Mouse (Mus musculus): ENCODE measurements around the gene Scp2d1. TPM values are rescaled to one million over a fixed set of nuclear protein-coding genes. Genes with fewer than 3 reads are reported as not detected.

The Scp2d1 gene
- total and polyA plus RNA-seq, 3 experiments, result not detected

DNA sequence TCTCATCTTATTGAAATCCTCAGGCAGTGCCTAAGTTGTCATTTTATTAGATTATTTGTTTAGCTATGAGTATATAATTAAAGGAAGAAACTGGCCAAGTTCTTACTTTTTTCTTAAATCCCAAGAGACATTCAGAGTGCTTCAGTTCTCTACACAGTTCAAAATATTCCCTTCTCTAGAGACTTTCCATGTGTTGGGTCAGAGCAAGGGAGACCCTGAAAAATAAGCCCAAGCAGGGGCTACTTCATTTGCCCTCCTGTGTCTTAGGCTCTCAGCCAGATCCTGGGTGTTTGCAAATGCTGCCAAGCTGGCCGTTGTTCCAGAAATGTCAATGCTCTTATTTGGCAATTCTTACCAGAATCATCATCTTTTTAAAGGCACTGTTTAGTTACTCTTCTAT, 40.3 kb upstream of the Scp2d1 start:
- Histone ChIP-seq H3K9me3 (replicated peaks; ENCODE audit: insufficient read depth, low read length) (no peaks in the 10 kb centered on the region), H3K27ac (ENCODE audit: control insufficient read depth, low read depth, low read length) (no peak overlapping the region), H3K4me1 (ENCODE audit: control insufficient read depth in 1 of 2, insufficient read depth in 2 of 2, low read length in 2 of 2) (no peaks in the 10 kb centered on the region), H3K4me3 (ENCODE audit: control insufficient read depth in 1 of 2, insufficient read depth in 1 of 2, low read depth in 2 of 2, low read length in 2 of 2) (no peak overlapping the region), H3K9ac (ENCODE audit: control insufficient read depth, low read depth, low read length, poor library complexity, severe bottlenecking) (no peak overlapping the region), H3K27me3 (ENCODE audit: control insufficient read depth in 1 of 2, insufficient read depth in 2 of 2, low read length in 2 of 2) (no peaks in the 10 kb centered on the region), H3K79me2 (ENCODE audit: control insufficient read depth, insufficient read depth, low read length, poor library complexity) (no peaks in the 10 kb centered on the region), H3K36me3 (ENCODE audit: control insufficient read depth in 1 of 2, insufficient read depth in 2 of 2, low read length in 2 of 2) (no peaks in the 10 kb centered on the region)
- no peak for DNase-seq (ENCODE audit: low read depth, low spot score)
- TF ChIP-seq POLR2AphosphoS5 (IDR thresholded peaks at IDR 0.05; ENCODE audit: borderline replicate concordance, low read depth, low read length), result no peak
- no peak for TF ChIP-seq TBP (IDR thresholded peaks at IDR 0.05; ENCODE audit: low read depth, low read length)
- TF ChIP-seq MAX (IDR thresholded peaks at IDR 0.05; ENCODE audit: low read length), result no peak
- no peak for TF ChIP-seq NRF1 (IDR thresholded peaks at IDR 0.05; ENCODE audit: insufficient read depth, low read depth, low read length, poor library complexity, severe bottlenecking)
- no peak for TF ChIP-seq CHD1 (IDR thresholded peaks at IDR 0.05; ENCODE audit: low read depth, low read length)
- no peak for TF ChIP-seq MYB (IDR thresholded peaks at IDR 0.05; ENCODE audit: low read depth, low read length)
- no peak for TF ChIP-seq POLR2AphosphoS2 (IDR thresholded peaks at IDR 0.05; ENCODE audit: low read length)
- no peak for TF ChIP-seq ETS1 (IDR thresholded peaks at IDR 0.05; ENCODE audit: low read depth, low read length)
- TF ChIP-seq RCOR1 (IDR thresholded peaks at IDR 0.05; ENCODE audit: low read depth, low read length), result no peak
- no peak for TF ChIP-seq ZC3H11A (IDR thresholded peaks at IDR 0.05; ENCODE audit: low read depth, low read length)
- TF ChIP-seq ELF1 (IDR thresholded peaks at IDR 0.05; ENCODE audit: low read depth, low read length), result no peak
- TF ChIP-seq GABPA (IDR thresholded peaks at IDR 0.05; ENCODE audit: low read depth, low read length), result no peak
- no peak for TF ChIP-seq CTCF (IDR thresholded peaks at IDR 0.05 in 2 of 3, conservative IDR thresholded peaks at IDR 0.05 in 1 of 3; ENCODE audit: control insufficient read depth in 1 of 3, insufficient read depth in 1 of 3, low read depth in 2 of 3, low read length in 3 of 3, poor library complexity in 1 of 3, severe bottlenecking in 1 of 3)
- TF ChIP-seq MXI1 (IDR thresholded peaks at IDR 0.05; ENCODE audit: low read depth, low read length), result no peak
- no peak for TF ChIP-seq E2F4 (IDR thresholded peaks at IDR 0.05; ENCODE audit: borderline replicate concordance, low read depth, low read length)
- no peak for TF ChIP-seq SMC3 (IDR thresholded peaks at IDR 0.05; ENCODE audit: low read depth, low read length)
- no peak for TF ChIP-seq UBTF (IDR thresholded peaks at IDR 0.05; ENCODE audit: borderline replicate concordance, insufficient read depth, low read depth, low read length)
- no peak for TF ChIP-seq MAFK (IDR thresholded peaks at IDR 0.05; ENCODE audit: borderline replicate concordance, low read depth, low read length)
- TF ChIP-seq TCF12 (IDR thresholded peaks at IDR 0.05; ENCODE audit: low read depth, low read length), result no peak

DNA sequence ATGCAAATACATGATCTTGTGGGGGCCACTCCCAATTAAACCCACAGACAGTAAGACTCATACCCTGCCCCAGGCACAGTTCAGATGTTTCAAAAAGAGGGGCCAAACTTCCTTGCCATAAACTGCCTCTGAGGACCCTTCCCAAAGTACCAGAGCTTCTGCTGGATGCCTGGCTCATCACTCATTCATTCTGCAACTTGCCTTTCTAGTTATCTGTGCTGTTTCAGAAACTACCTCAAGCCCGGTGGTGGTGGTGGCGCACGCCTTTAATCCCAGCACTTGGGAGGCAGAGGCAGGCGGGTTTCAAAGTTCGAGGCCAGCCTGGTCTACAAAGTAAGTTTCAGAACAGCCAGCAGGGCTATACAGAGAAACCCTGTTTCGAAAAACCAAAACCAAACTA, 39.6 kb upstream of the Scp2d1 start:
- Histone ChIP-seq H3K27ac (ENCODE audit: control insufficient read depth, low read depth, low read length) (no peak overlapping the region), H3K79me2 (ENCODE audit: control insufficient read depth, insufficient read depth, low read length, poor library complexity) (no peaks in the 10 kb centered on the region), H3K4me3 (ENCODE audit: control insufficient read depth in 1 of 2, insufficient read depth in 1 of 2, low read depth in 2 of 2, low read length in 2 of 2) (no peak overlapping the region), H3K36me3 (ENCODE audit: control insufficient read depth in 1 of 2, insufficient read depth in 2 of 2, low read length in 2 of 2) (no peaks in the 10 kb centered on the region), H3K4me1 (ENCODE audit: control insufficient read depth in 1 of 2, insufficient read depth in 2 of 2, low read length in 2 of 2) (no peaks in the 10 kb centered on the region), H3K27me3 (ENCODE audit: control insufficient read depth in 1 of 2, insufficient read depth in 2 of 2, low read length in 2 of 2) (no peaks in the 10 kb centered on the region), H3K9ac (ENCODE audit: control insufficient read depth, low read depth, low read length, poor library complexity, severe bottlenecking) (no peak overlapping the region), H3K9me3 (replicated peaks; ENCODE audit: insufficient read depth, low read length) (no peaks in the 10 kb centered on the region)
- TF ChIP-seq UBTF (IDR thresholded peaks at IDR 0.05; ENCODE audit: borderline replicate concordance, insufficient read depth, low read depth, low read length), result no peak
- no peak for DNase-seq (ENCODE audit: low read depth, low spot score)
